Mouse (Mus musculus) hindbrain, embryonic 15.5 days (tissue): ENCODE results near the gene Tas2r136. TPM values are rescaled to one million over a fixed set of nuclear protein-coding genes. Genes with fewer than 3 reads are reported as not detected.

Experiments used
- ATAC-seq: fragments of 200-750 bp; cut with Nextera tagmentation; 2 replicates; pipeline ENCODE4 v1.8.0; 2017; ENCODE audit warnings: low read depth, moderate number of reproducible peaks, moderate TSS enrichment; ENCODE audit not compliant: low FRiP score
- H3K27ac ChIP-seq: fragments of 300-500 bp; sonication (generic); replicated peaks from 2 replicates; pipeline ENCODE4 v1.5.1; 2015; ENCODE audit warnings: mild to moderate bottlenecking, inconsistent platforms
- H3K27me3 ChIP-seq: fragments of 300-500 bp; sonication (generic); 2 replicates; pipeline ENCODE4 v1.6.1; 2015; ENCODE audit warnings: control low read depth, inconsistent platforms
- H3K36me3 ChIP-seq: fragments of 300-500 bp; sonication (generic); 2 replicates; pipeline ENCODE4 v1.6.1; 2015; ENCODE audit warnings: control low read depth, inconsistent platforms
- H3K4me1 ChIP-seq: fragments of 300-500 bp; sonication (generic); replicated peaks from 2 replicates; pipeline ENCODE4 v1.6.1; 2015; ENCODE audit warnings: control low read depth, inconsistent platforms
- H3K4me2 ChIP-seq: fragments of 300-500 bp; sonication (generic); 2 replicates; pipeline ENCODE4 v1.6.1; 2015; ENCODE audit warnings: moderate library complexity, mild to moderate bottlenecking, inconsistent platforms
- H3K4me3 ChIP-seq: fragments of 300-500 bp; sonication (generic); 2 replicates; pipeline ENCODE4 v1.5.1; 2015; ENCODE audit warnings: mild to moderate bottlenecking, inconsistent platforms
- H3K9ac ChIP-seq: fragments of 300-500 bp; sonication (generic); 2 replicates; pipeline ENCODE4 v1.6.1; 2015; ENCODE audit warnings: inconsistent platforms
- H3K9me3 ChIP-seq: fragments of 300-500 bp; sonication (generic); 2 replicates; pipeline ENCODE4 v1.6.1; 2016; ENCODE audit warnings: control low read depth, inconsistent platforms
- WGBS: fragments of 180-500 bp; shearing (Covaris S2); methylation state at CpG from one replicate; pipeline ENCODE4 v1.1.7; 2015; 5-methylcytosine and 5-hydroxymethylcytosine counted together
- polyA plus RNA-seq: library from polyadenylated mRNA; unstranded; fragments of >200 nt; fragmentation: Nextera tagmentation; extraction: Ambion mirVana; gene quantifications from 2 replicates; pipeline ENCODE4 v1.2.1, GENCODE M21; 2015

Gene Tas2r136
- polyA plus RNA-seq, result not detected in 2 replicates

- no peaks in the 10 kb centered on the region for H3K36me3 ChIP-seq
- no peaks in the 10 kb centered on the region for H3K27me3 ChIP-seq
- H3K4me1 ChIP-seq, result no peaks in the 10 kb centered on the region
- H3K9me3 ChIP-seq, result no peaks in the 10 kb centered on the region
- H3K27ac ChIP-seq, result no peak within 1 kb of the TSS
- H3K9ac ChIP-seq, result no peak within 1 kb of the TSS
- no peak for ATAC-seq
- H3K4me3 ChIP-seq, result no peak within 1 kb of the TSS
- no peak within 1 kb of the TSS for H3K4me2 ChIP-seq
These were observed at the start of gene Tas2r136 for GRCm38 (mm10) chr6:132778062-132778461. Gene Tas2r136 (minus strand): TSS chr6:132778162.

- H3K27me3 ChIP-seq, result no peaks in the 10 kb centered on the region
- no peak within 1 kb of the TSS for H3K4me3 ChIP-seq
- ATAC-seq, result no peak
- H3K27ac ChIP-seq, result no peak within 1 kb of the TSS
- no peak within 1 kb of the TSS for H3K9ac ChIP-seq
- no peaks in the 10 kb centered on the region for H3K36me3 ChIP-seq
- no peak within 1 kb of the TSS for H3K4me2 ChIP-seq
- no peaks in the 10 kb centered on the region for H3K4me1 ChIP-seq
- WGBS, result 83% methylated on average over 1 of the region's 1 CpGs
- no peaks in the 10 kb centered on the region for H3K9me3 ChIP-seq
These were observed 24.6 kb upstream of the Tas2r136 start, which contains the start of gene Tas2r117 for GRCm38 (mm10) chr6:132802518-132802917. Gene Tas2r117 (plus strand): TSS chr6:132802818.

- no peak overlapping the region for H3K9ac ChIP-seq
- no peak for ATAC-seq
- WGBS, result 33% methylated on average over 1 of the region's 1 CpGs
- no peak overlapping the region for H3K4me3 ChIP-seq
- H3K4me1 ChIP-seq, result no peaks in the 10 kb centered on the region
- no peaks in the 10 kb centered on the region for H3K27me3 ChIP-seq
- H3K36me3 ChIP-seq, result no peaks in the 10 kb centered on the region
- H3K27ac ChIP-seq, result no peak overlapping the region
- H3K9me3 ChIP-seq, result no peaks in the 10 kb centered on the region; the same call in 1 of the 2 replicates
- H3K4me2 ChIP-seq, result no peak overlapping the region
These were observed 17.4 kb upstream of the Tas2r136 start for GRCm38 (mm10) chr6:132795393-132795792.

- no peaks in the 10 kb centered on the region for H3K4me1 ChIP-seq
- ATAC-seq, result no peak
- no peaks in the 10 kb centered on the region for H3K9me3 ChIP-seq
- WGBS, result 95% methylated on average over 2 of the region's 2 CpGs
- no peaks in the 10 kb centered on the region for H3K27me3 ChIP-seq
- no peak within 1 kb of the TSS for H3K4me3 ChIP-seq
- H3K27ac ChIP-seq, result no peak within 1 kb of the TSS
- no peaks in the 10 kb centered on the region for H3K36me3 ChIP-seq
- no peak within 1 kb of the TSS for H3K4me2 ChIP-seq
- no peak within 1 kb of the TSS for H3K9ac ChIP-seq
These were observed 16.1 kb downstream of the Tas2r136 start, which contains the start of gene Tas2r102 for GRCm38 (mm10) chr6:132761831-132762230. Gene Tas2r102 (plus strand): TSS chr6:132762131.

- Histone ChIP-seq H3K4me1 (no peaks in the 10 kb centered on the region), H3K27me3 (no peaks in the 10 kb centered on the region), H3K4me2 (no peak within 1 kb of the TSS), H3K9me3 (no peaks in the 10 kb centered on the region), H3K36me3 (no peaks in the 10 kb centered on the region), H3K9ac (no peak within 1 kb of the TSS), H3K4me3 (no peak within 1 kb of the TSS), H3K27ac (no peak within 1 kb of the TSS)
- 91% methylated on average over 1 of the region's 1 CpGs for WGBS
- ATAC-seq, result no peak
These were observed 23.5 kb downstream of the Tas2r136 start, which contains the start of gene Tas2r124 for GRCm38 (mm10) chr6:132754430-132754829. Gene Tas2r124 (plus strand): TSS chr6:132754730.

- Histone ChIP-seq H3K4me3 (no peak overlapping the region), H3K9me3 (no peaks in the 10 kb centered on the region), H3K9ac (no peak overlapping the region), H3K4me2 (no peak overlapping the region), H3K36me3 (no peaks in the 10 kb centered on the region), H3K27me3 (no peaks in the 10 kb centered on the region), H3K27ac (no peak overlapping the region), H3K4me1 (no peaks in the 10 kb centered on the region)
- 89% methylated on average over 2 of the region's 2 CpGs for WGBS
- no peak for ATAC-seq
These were observed 27.8 kb downstream of the Tas2r136 start for GRCm38 (mm10) chr6:132750206-132750605.

GRCm38 (mm10) chr6:132737935-132738334, 40.0 kb downstream of the Tas2r136 start, which contains the start of gene Tas2r115:
Gene Tas2r115 (minus strand): TSS chr6:132738035.
- H3K27ac ChIP-seq, result no peak within 1 kb of the TSS
- H3K4me3 ChIP-seq, result no peak within 1 kb of the TSS
- no peak within 1 kb of the TSS for H3K4me2 ChIP-seq
- no peaks in the 10 kb centered on the region for H3K27me3 ChIP-seq
- no peaks in the 10 kb centered on the region for H3K36me3 ChIP-seq
- ATAC-seq, result no peak
- no peaks in the 10 kb centered on the region for H3K9me3 ChIP-seq
- H3K9ac ChIP-seq, result no peak within 1 kb of the TSS
- H3K4me1 ChIP-seq, result no peaks in the 10 kb centered on the region
- WGBS, result 77% methylated on average over 2 of the region's 2 CpGs

Other genes with a start within 250 kb of the Tas2r136 start
- not detected in 2 replicates for gene Prh1, start 208.4 kb downstream of the Tas2r136 start, polyA plus RNA-seq
- gene Prp2, start 182.2 kb downstream of the Tas2r136 start, polyA plus RNA-seq, result not detected in 2 replicates
- not detected in 2 replicates for gene A630073D07Rik, start 126.6 kb downstream of the Tas2r136 start, polyA plus RNA-seq
- not detected in 2 replicates for gene Tas2r120, start 121.2 kb downstream of the Tas2r136 start, polyA plus RNA-seq
- not detected in 2 replicates for gene Tas2r121, start 77.2 kb downstream of the Tas2r136 start, polyA plus RNA-seq
- not detected in 2 replicates for gene Tas2r122, start 66.2 kb downstream of the Tas2r136 start, polyA plus RNA-seq
- not detected in 2 replicates for gene Tas2r115, start 40.1 kb downstream of the Tas2r136 start, polyA plus RNA-seq
- not detected in 2 replicates for gene Tas2r124, start 23.4 kb downstream of the Tas2r136 start, polyA plus RNA-seq
- gene Tas2r102, start 16.0 kb downstream of the Tas2r136 start, polyA plus RNA-seq, result not detected in 2 replicates
- gene Tas2r117, start 24.7 kb upstream of the Tas2r136 start, polyA plus RNA-seq, result not detected in 2 replicates
- gene Tas2r123, start 69.0 kb upstream of the Tas2r136 start, polyA plus RNA-seq, result not detected in 2 replicates
- gene Tas2r116, start 77.3 kb upstream of the Tas2r136 start, polyA plus RNA-seq, result not detected in 2 replicates
- not detected in 2 replicates for gene Tas2r110, start 89.8 kb upstream of the Tas2r136 start, polyA plus RNA-seq
- not detected in 2 replicates for gene Tas2r113, start 114.8 kb upstream of the Tas2r136 start, polyA plus RNA-seq
- not detected in 2 replicates for gene Tas2r125, start 131.5 kb upstream of the Tas2r136 start, polyA plus RNA-seq
- gene Tas2r129, start 172.9 kb upstream of the Tas2r136 start, polyA plus RNA-seq, result not detected in 2 replicates
- gene Tas2r131, start 179.8 kb upstream of the Tas2r136 start, polyA plus RNA-seq, result not detected in 2 replicates
- gene Tas2r109, start 202.8 kb upstream of the Tas2r136 start, polyA plus RNA-seq, result not detected in 2 replicates